Mouse (Mus musculus) layer of hippocampus, postnatal 36 days (tissue): ENCODE data around the gene Car6. TPM values are rescaled to one million over a fixed set of nuclear protein-coding genes. Genes with fewer than 3 reads are reported as not detected.

Experiments
- total RNA-seq, 2 experiments: library from RNA; stranded (reverse); gene quantifications; 2 replicates each; pipeline ENCODE4 v1.2.3; 2021

Car6 gene
- total RNA-seq, 2 experiments from 2014 or later = 0.25 TPM; not detected in 1

Other genes starting within 250 kb of the Car6 start
- gene Spsb1, start 246.3 kb downstream of the Car6 start, total RNA-seq = 10 to 100 TPM; 24.1 to 34.9 TPM
- gene H6pd, start 192.3 kb downstream of the Car6 start, total RNA-seq = 1 to 10 TPM; 7.2 to 10.0 TPM
- gene Gpr157, start 114.0 kb downstream of the Car6 start, total RNA-seq = 1 to 10 TPM; 1.2 to 1.3 TPM
- gene Slc2a5, start 82.0 kb downstream of the Car6 start, total RNA-seq = 1 to 10 TPM; 3.8 to 5.7 TPM
- gene Slc2a7, start 52.4 kb downstream of the Car6 start, total RNA-seq = not detected
- 100 to 1,000 TPM; 415 to 417 TPM for gene Eno1, start 35.4 kb upstream of the Car6 start, total RNA-seq
- 100 to 1,000 TPM; 114 to 152 TPM for gene Rere, start 80.3 kb upstream of the Car6 start, total RNA-seq